In the genomic region with DNA sequence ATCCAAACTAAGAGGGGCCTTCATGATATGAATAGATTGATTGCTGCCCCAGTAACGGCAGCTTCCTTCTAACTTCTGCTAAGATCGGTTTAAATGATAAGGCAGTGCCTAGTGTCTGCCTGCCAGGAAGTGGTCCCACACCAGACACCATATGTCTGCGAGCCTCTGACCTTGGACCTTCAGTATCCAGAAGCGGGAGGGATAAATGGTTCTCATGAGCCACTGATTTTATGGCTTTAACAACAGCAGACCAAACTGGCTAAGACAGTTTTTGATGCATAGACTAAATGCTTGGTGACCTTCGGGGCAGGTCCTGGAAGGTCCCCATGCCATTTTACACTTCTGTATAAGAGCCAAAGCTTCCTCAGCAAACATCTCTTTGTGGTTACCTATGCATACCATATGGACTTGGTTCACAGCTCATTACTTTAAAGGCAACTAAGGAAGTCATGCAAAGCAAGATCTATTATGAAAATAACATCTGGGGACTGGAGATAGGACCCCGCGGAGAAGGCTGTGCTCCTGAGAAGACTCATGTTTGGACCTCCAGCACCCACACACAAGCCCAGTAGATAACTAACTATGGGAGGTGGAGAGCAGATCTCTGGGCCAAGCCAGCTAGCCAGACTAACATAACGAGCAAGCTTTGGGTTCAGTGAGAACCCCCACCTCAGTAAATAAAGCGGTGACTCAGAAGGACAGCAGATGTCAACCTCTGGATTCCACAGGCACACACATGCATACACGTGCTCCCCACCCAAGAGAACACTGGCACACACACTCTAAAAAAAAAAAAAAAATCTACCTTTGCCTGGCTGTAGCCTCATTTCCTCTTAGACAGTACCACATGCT, we compare ENCODE assay signal across 9 mouse cellular contexts. TPM values are rescaled to one million over a fixed set of nuclear protein-coding genes. Genes with fewer than 3 reads are reported as not detected.
DNase-seq lines count a peak whose midpoint lies in the region; ATAC-seq lines count a peak whose summit lies in the region.
"Had no signal": no experiment of that assay in that cellular context is flagged by ENCODE, and none has a peak within 500 bp of the region (broad histone marks: within the 10 kb centered on the region; RNA-seq: fewer than 3 reads in every experiment).

No protein-coding gene starts in this region.

- H3K27ac ChIP-seq in hindbrain, embryonic 15.5 days (replicated peaks) = 0 out of 2 replicates have a peak overlapping the region, but pooled peaks have one; percentile 20
- no peak overlapping the region for H3K27ac ChIP-seq in hindbrain, embryonic 11.5 days (ENCODE audit: low read depth, low read length)
- H3K27ac ChIP-seq in limb, embryonic 10.5 days = peak overlapping the region; percentile 63
- 0 out of 2 replicates have a peak overlapping the region, but pooled peaks have one; percentile 3 for H3K27ac ChIP-seq in neural tube, embryonic 11.5 days (ENCODE audit: low read depth, low read length)

- no peak for DNase-seq in hindbrain, embryonic 11.5 days (ENCODE audit: low spot score)
- peak; percentile 37 for DNase-seq in T-cell, adult 2 months (ENCODE audit: low spot score)
- DNase-seq in limb, embryonic 10.5 days (ENCODE audit: low spot score) = no peak
- DNase-seq in neural tube, embryonic 11.5 days (ENCODE audit: low spot score) = no peak
- DNase-seq in layer of hippocampus, postnatal 10 days (ENCODE audit: low spot score in 2 of 2) = no peak
- no peak for DNase-seq in right cerebral cortex, adult 2 months (ENCODE audit: low spot score in 2 of 2)
- no peak for DNase-seq in layer of hippocampus, adult 11-12 months (ENCODE audit: low spot score)
- DNase-seq: kidney, postnatal 36 days had no signal

- H3K9ac ChIP-seq in hindbrain, embryonic 15.5 days = no peak overlapping the region
- no peak overlapping the region for H3K9ac ChIP-seq in hindbrain, embryonic 11.5 days (ENCODE audit: low read depth, low read length)
- H3K9ac ChIP-seq in neural tube, embryonic 11.5 days (ENCODE audit: low read length) = no peak overlapping the region

- no peak for ATAC-seq in hindbrain, embryonic 15.5 days (ENCODE audit: low FRiP score, low read depth)
- no peak for ATAC-seq in hindbrain, embryonic 11.5 days (ENCODE audit: low FRiP score)
- ATAC-seq in neural tube, embryonic 11.5 days (ENCODE audit: insufficient read depth, low FRiP score, low TSS enrichment) = no peak

- H3K4me3 ChIP-seq in hindbrain, embryonic 15.5 days = no peak overlapping the region
- no peak overlapping the region for H3K4me3 ChIP-seq in hindbrain, embryonic 11.5 days (ENCODE audit: low read depth, low read length)
- H3K4me3 ChIP-seq in limb, embryonic 10.5 days = no peak overlapping the region
- H3K4me3 ChIP-seq in neural tube, embryonic 11.5 days (ENCODE audit: low read depth, low read length) = no peak overlapping the region

- no peaks in the 10 kb centered on the region for H3K9me3 ChIP-seq in hindbrain, embryonic 15.5 days
- no peaks in the 10 kb centered on the region for H3K9me3 ChIP-seq in hindbrain, embryonic 11.5 days (ENCODE audit: control insufficient read depth, low read length)
- no peaks in the 10 kb centered on the region for H3K9me3 ChIP-seq in limb, embryonic 10.5 days (replicated peaks)
- H3K9me3 ChIP-seq in neural tube, embryonic 11.5 days (ENCODE audit: control insufficient read depth, low read length) = no peaks in the 10 kb centered on the region

- H3K27me3 ChIP-seq in hindbrain, embryonic 15.5 days = no peaks in the 10 kb centered on the region
- H3K27me3 ChIP-seq in hindbrain, embryonic 11.5 days (ENCODE audit: control insufficient read depth, insufficient read depth, low read length) = no peaks in the 10 kb centered on the region
- H3K27me3 ChIP-seq in limb, embryonic 10.5 days (ENCODE audit: low read depth, poor library complexity, severe bottlenecking) = no peaks in the 10 kb centered on the region
- H3K27me3 ChIP-seq in neural tube, embryonic 11.5 days (ENCODE audit: control insufficient read depth, insufficient read depth, low read length) = no peaks in the 10 kb centered on the region

- H3K36me3 ChIP-seq in hindbrain, embryonic 15.5 days = no peaks in the 10 kb centered on the region
- H3K36me3 ChIP-seq in hindbrain, embryonic 11.5 days (ENCODE audit: control insufficient read depth, insufficient read depth, low read length) = no peaks in the 10 kb centered on the region
- peaks cover 2% of the 10 kb centered on the region; the same call in 1 of the 2 replicates for H3K36me3 ChIP-seq in limb, embryonic 10.5 days
- no peaks in the 10 kb centered on the region for H3K36me3 ChIP-seq in neural tube, embryonic 11.5 days (ENCODE audit: control insufficient read depth, insufficient read depth, low read length)

- no peak overlapping the region for H3K4me2 ChIP-seq in hindbrain, embryonic 15.5 days
- H3K4me2 ChIP-seq in hindbrain, embryonic 11.5 days (replicated peaks; ENCODE audit: low read depth, low read length) = no peak overlapping the region
- no peak overlapping the region for H3K4me2 ChIP-seq in neural tube, embryonic 11.5 days (ENCODE audit: low read depth)

- 80% methylated on average over 10 of the region's 10 CpGs for whole genome bisulfite sequencing in hindbrain, embryonic 15.5 days
- 72% methylated on average over 10 of the region's 10 CpGs for WGBS in hindbrain, embryonic 11.5 days
- WGBS in limb, embryonic 10.5 days = 37% methylated on average over 10 of the region's 10 CpGs
- 55% methylated on average over 10 of the region's 10 CpGs for WGBS in neural tube, embryonic 11.5 days

- H3K4me1 ChIP-seq in hindbrain, embryonic 15.5 days (replicated peaks) = 0 out of 2 replicates have a peak, but pooled peaks cover 13% of the 10 kb centered on the region
- no peaks in the 10 kb centered on the region for H3K4me1 ChIP-seq in hindbrain, embryonic 11.5 days (replicated peaks; ENCODE audit: control insufficient read depth, insufficient read depth, low read length)
- H3K4me1 ChIP-seq in limb, embryonic 10.5 days = peaks cover 26% of the 10 kb centered on the region
- H3K4me1 ChIP-seq in neural tube, embryonic 11.5 days (ENCODE audit: control insufficient read depth, insufficient read depth, low read length) = no peaks in the 10 kb centered on the region; the same call in 1 of the 2 replicates

RNA-seq across cellular contexts. Expression of a gene that starts 26.5 kb away (rescaled TPM):
- 32.5 and 33.0 TPM in 2 replicates for polyA plus RNA-seq in hindbrain, embryonic 15.5 days (2015; fragmentation: Nextera tagmentation; extraction: Ambion mirVana)
- 13.7 and 14.4 TPM in 2 replicates for polyA plus RNA-seq in hindbrain, embryonic 11.5 days (2014; fragmentation: Nextera tagmentation; extraction: Ambion mirVana)
- polyA plus RNA-seq in limb, embryonic 10.5 days (2016; fragmentation: Nextera tagmentation; extraction: Ambion mirVana) = 11.4 and 14.6 TPM in 2 replicates
- polyA plus RNA-seq in neural tube, embryonic 11.5 days (2014; fragmentation: Nextera tagmentation; extraction: Ambion mirVana) = 15.4 and 17.6 TPM in 2 replicates
- total RNA-seq in layer of hippocampus, postnatal 10 days (2021) = 10 to 100 TPM; 90.2 to 99.0 TPM

RNA-seq across cellular contexts. Expression of a gene that starts 36.8 kb away (rescaled TPM):
- polyA plus RNA-seq in hindbrain, embryonic 15.5 days (2015; fragmentation: Nextera tagmentation; extraction: Ambion mirVana) = 38.0 and 39.0 TPM in 2 replicates
- 25.9 and 35.8 TPM in 2 replicates for polyA plus RNA-seq in hindbrain, embryonic 11.5 days (2014; fragmentation: Nextera tagmentation; extraction: Ambion mirVana)
- 29.0 and 38.0 TPM in 2 replicates for polyA plus RNA-seq in limb, embryonic 10.5 days (2016; fragmentation: Nextera tagmentation; extraction: Ambion mirVana)
- 28.0 and 28.4 TPM in 2 replicates for polyA plus RNA-seq in neural tube, embryonic 11.5 days (2014; fragmentation: Nextera tagmentation; extraction: Ambion mirVana)
- 10 to 100 TPM; 50.7 to 54.5 TPM for total RNA-seq in layer of hippocampus, postnatal 10 days (2021)
